Mouse (Mus musculus): ENCODE results near the gene Traf3ip3. TPM values are rescaled to one million over a fixed set of nuclear protein-coding genes. Genes with fewer than 3 reads are reported as not detected.

Gene Traf3ip3
- total RNA-seq, 4 experiments from 2014 or later = 1.4 to 6.0 (median 2.1) TPM

DNA sequence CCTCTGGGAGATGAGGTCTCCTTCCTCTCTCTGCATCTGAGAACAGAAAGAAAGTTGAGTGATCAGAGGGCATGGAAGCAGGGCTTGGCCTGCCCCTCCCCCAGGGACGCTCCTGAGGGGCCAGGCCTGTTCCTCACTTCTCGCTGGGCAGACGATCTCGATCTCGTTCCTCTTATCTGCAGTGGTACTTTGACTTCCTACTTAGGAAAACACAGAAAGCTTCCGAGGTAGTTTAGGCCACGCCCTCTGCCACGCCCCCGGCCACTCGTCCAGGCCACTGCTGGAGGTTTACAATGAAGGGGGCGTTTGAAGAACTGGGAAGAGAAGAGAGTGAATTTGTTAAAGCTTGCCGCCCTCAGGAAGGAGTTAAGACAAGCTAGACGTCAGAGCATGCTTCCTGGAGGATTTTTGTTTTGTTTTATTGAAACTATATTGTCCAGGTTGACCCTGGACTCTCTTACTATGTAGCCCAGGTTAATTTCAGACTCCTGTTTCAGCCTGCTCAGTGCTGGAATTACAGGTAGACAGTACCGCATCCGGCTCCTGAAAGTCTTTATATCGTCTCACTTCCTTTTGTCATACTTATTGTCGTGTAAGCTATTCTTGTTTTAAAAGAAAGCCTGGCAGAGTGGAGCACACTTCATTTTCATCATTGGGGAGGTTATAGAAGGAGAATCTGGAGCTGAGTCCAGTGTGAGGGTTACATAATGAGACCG is 41.0 kb downstream of the Traf3ip3 start:
- no peak for DNase-seq (ENCODE audit: low spot score in 2 of 2)

DNA sequence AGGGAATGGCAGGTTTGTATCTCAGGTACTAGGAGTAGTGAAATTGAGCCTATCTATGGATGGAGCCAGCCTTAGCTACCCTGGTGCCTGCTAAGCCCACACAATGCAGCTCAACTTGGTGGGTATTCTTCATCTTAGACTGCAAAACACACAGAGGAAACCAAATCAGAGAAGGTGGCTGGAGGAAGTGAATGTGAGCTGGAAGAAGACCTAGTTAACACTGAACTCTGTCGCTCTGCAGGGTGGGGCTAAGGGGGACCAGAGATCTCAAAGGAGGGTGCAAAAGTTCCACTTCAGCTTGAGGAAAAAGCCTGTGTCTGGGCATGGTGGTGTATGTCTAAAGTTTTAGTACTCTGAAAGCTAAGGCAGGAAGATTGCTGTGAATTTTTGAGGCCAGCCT is 41.9 kb downstream of the Traf3ip3 start:
- no peak for DNase-seq (ENCODE audit: low spot score in 2 of 2)

DNA sequence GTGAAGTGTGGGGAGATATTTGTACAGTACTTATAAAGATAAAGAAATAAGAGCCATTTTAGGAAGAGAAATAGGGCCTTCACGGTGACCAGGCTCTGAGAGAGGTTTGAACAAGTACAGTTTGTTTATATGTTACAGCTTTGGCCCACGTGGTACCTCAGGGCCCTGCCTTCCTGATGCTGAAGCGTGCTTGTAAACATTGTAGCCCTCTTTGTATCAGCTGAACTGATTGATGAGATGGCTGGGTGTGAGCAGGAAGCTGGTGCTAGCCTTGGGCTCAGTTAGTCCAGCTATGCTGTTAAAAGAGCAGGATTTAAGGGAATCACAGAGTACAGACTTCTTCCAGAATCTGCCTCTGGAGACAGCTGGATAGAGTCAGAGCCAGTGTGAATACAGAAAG is 42.3 kb downstream of the Traf3ip3 start:
- DNase-seq (ENCODE audit: low spot score in 2 of 2) = no peak

DNA sequence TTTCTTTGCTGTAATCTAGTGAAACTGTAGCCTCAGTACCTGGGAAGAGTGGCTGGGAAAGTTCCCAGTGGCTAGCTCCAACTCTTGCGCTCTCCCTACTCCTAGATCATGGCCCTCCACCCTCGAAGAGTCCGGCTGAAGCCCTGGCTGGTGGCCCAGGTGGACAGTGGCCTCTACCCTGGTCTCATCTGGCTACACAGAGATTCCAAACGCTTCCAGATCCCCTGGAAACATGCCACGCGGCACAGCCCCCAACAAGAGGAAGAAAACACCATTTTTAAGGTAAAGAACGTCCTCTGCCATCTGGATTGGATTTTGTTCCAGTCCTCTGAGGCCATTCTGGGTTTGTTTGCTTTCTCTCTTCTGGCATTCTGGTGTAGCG is 44.4 kb downstream of the Traf3ip3 start:
- DNase-seq (ENCODE audit: low spot score in 2 of 2) = no peak

DNA sequence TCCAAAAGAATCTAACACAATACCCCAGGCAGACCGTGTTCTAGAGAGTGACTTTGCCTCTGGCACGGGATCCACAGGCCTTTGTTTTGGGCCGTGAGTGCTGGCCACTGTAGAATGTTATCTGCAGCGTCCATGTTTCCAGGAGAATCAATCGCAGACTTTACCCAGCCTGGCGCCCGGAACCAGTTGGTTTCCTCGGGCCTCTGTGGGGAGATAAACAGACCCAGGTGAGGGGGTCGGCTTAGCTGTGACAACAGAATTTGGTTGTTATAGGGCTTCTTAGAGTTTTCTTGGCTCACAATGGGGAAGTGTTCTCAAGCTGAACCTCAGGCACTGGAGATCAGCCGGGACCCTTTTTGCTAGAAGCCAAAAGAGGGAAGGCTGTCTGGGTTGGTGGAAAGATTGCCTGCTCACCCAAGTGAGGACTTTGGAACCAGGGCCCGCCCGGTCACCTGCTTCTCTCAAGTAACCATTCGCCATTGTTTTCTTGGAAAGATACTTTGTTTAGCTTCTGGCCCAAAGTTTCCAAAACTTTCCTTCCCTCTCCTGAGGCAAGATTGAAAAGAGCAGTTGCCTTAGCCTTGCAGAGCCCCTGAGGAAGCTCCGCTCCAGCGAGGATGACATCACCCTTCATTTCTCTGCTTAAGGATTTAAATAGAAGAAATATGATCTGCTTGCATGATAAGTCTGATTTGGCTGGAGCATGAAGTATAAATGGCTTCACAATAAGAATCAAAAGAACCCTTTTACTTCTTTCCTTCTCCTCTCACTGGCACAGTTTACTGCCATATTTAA is 45.0 kb downstream of the Traf3ip3 start:
- DNase-seq (ENCODE audit: low spot score in 2 of 2) = no peak

DNA sequence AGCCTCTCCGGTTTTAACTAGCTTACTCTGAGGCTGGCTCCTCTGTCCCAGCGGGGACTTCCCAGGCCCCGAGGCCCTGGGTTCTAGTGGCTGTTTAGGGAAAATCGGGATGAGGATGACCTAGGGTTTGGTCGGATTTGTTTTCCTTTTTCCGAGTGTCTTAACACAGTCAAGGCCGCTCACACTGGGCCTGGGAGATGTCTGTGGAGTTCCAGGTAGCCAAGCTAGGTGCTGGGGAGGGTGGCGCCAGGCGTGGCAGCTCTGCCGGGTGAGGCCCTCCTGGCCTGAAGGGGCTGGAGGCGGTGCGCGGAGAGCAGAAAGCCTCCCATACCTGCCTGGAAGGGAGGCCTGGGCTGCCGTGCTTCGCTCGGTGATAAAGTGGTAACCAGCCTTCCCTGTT is 47.9 kb downstream of the Traf3ip3 start:
- no peak for DNase-seq (ENCODE audit: low spot score in 2 of 2)

DNA sequence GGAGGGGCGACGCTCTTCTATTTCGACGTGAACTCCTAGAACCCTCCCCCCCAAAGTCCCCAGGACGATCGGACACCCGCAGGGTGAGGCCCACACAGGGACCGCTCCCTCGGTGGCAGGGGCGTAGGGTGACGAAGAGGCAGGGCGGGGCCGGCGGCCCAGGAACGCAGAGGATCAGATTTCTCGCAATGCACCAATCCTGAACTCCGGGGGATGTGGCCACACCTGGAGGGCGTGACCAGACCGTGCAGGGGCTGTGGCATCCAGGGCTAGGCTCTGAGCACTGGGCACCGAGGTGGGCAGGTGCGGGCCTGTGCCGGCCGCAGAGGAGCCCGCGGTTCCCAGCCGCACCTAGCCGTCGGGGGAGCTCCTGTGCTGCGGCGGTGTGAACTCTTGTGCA is 48.6 kb downstream of the Traf3ip3 start, which contains the start of gene Irf6:
Gene Irf6 (plus strand): TSS at position 240 of the 400 bp plus-strand sequence.
- no peak for DNase-seq (ENCODE audit: low spot score in 2 of 2)

DNA sequence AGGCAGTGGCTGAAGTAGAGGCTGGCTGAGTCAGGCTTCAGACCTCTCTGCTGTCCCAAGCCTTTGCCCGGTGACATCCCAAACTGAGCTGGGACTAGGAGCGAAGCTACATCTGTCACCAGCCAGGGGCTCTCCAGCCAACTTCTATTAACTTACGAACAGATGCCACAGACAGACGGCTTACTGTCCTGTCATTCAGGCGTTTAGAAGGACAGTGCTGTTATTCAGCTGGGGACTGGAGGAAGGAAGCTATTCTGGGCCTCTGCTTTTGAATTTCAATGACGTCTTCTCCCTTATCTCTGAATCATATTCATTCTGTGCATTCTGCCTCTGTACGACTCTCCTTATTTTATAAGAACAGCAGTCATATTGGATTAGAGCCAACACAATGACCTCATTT is 50.4 kb downstream of the Traf3ip3 start:
- DNase-seq (ENCODE audit: low spot score in 2 of 2) = no peak

DNA sequence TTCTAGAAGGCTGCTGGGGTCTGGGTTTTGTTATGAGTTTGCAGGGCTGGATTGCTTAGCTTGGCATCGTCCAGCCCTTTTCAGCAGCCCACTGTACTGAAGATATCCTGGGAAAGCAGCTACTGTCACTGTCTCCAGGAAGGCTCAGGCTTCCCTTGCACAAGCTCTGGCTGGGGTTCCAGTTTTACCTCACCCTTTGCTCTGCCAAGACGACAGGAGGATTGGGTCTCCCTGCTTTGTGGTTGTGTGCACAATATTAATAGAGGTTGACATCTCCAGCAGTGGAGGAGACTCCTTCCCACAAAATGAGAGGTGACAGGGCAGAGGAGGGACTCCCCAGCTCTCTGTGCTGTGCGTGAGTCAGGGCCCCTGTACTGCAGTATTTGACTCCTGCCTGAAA is 52.3 kb downstream of the Traf3ip3 start:
- no peak for DNase-seq (ENCODE audit: low spot score in 2 of 2)

DNA sequence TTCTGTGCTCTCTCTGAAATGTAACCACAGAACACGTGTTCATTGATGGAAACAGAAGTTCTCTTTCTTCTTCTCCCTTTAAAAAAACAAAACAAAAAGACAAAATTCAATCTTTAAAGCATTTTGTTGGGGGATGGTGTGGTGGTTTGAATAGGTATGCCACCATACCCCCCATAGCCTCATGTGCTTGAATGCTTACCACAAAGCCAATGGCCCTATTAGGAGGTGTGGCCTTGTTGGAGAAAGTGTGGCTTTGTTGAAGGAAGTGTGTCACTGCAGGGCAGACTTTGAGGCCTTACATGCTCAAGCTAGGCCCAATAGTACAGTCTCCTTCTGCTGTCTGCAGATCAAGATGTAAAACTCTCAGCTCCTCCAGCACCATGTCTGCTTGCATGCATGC is 55.1 kb downstream of the Traf3ip3 start:
- no peak for DNase-seq (ENCODE audit: low spot score in 2 of 2)

DNA sequence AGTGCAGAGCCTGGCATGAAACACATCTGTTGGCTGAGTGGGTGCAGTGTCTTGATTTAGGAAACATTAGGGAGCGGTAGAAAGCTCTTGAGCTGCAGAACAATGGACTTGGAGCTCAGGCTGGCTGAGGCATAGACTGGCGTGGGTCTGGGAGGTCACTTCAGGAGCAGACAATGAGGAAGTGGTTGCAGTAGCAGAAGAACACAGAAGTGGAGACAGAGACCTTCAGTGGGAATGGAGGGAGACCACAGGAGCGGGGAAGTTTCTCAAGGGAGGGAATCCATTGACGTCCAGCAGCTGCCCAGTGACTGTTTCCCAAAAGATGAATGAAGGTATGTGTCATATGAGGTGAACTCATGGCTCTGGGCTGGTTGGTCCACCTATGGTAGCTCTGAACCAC is 56.4 kb downstream of the Traf3ip3 start:
- DNase-seq (ENCODE audit: low spot score in 2 of 2) = no peak

DNA sequence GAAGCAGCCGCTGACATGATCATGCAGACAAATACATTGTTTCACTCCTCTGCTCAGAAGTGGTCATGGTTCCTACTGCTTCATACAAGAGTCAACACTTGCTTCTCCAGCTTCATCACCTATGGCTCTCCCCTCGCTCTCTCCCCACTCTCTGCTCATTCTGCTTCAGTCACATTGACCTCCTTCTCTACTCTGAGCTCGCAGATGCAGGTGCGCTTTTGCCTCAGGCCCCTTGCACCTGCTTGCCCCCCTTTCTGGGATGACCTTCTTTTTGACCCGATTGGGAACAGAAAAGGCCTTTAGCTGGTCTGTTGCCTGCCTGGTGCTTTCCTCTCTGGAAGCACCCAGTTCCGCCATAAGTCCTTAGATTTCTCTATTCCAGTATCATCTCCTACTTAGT is 57.0 kb downstream of the Traf3ip3 start:
- DNase-seq (ENCODE audit: low spot score in 2 of 2) = no peak

DNA sequence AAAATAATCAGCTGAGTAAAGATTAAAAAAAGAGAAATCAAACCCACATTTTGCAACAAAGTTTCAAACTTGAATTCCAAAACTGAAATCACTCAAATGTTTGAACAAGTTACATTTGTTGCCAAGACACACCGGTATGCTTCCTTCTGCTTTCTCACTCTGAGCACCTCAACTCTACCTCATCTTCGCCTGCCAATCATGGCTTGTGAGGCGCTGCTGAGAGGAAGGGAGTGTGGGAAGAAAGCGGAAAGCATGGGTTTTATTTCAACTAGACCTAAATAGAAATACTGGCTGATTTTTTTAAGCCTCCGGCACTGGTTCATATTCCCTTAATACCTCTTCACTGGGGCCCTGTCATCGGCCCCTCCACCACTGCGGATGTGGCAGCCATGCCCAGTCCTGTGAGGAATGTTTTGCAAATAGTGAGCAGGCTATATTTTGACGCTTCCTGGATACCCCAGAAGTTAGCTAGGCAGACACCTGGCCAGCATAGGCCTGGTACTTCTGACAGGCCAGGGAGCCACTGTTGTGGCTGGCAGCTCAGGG is 58.9 kb downstream of the Traf3ip3 start:
- no peak for DNase-seq (ENCODE audit: low spot score in 2 of 2)

DNA sequence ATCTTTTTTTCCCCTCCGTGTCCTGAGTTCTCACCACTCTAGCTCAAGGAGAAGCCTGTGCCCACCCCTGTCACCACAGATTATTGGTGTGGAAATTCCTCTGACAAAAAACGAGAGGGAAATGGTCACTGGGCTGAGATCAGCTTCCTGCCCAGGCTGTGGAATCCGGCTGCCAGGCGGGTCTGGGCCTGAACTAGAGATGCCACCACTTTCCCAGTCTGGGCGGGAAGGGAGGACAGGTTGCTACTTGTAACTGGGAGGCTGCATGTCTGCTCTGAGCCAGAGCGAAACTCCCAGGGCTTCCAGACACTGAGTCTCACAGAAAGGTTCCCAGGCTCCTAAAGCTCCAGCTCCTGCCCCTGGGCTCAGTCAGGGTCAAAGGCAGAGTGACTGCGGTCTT is 60.4 kb downstream of the Traf3ip3 start:
- DNase-seq (ENCODE audit: low spot score in 2 of 2) = no peak

DNA sequence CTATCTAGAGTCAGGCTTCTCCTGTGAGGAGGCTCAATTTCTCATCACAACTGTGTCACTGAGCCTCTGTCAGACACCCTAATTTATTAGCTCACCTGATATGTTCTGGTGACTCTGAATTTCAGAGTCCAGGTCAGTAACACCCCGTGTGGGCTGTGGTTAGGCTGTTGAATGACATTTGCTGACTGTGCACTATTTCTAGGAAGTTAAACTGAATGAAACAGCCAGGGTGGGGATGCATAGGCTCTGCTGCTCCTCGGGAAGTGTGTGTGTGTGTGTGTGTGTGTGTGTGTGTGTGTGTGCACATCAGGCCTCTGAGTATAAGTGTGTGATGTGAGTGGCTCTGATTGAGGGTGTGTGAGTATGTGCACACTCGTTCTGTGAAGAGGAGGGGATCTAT is 62.8 kb downstream of the Traf3ip3 start:
- no peak for DNase-seq (ENCODE audit: low spot score in 2 of 2)

DNA sequence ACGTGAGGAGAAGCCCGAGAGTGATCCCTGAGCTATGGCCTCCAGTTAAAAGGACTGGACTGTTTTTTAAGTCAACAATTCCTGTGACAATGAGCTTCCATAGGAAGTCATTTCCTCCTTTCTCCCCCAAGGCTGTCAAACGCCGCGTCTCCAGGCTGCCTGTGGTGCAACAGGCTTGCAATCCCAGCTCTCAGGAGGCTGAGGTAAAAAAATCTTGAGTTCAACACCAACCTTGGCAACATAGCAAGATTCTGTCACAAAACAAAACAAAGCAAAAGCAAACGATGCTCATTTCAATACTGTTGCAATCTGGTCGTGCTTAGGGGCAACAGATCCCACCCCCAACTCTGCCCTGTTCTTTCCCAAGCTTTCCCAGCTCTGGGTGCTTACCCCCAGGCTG is 63.4 kb downstream of the Traf3ip3 start:
- DNase-seq (ENCODE audit: low spot score in 2 of 2) = no peak

DNA sequence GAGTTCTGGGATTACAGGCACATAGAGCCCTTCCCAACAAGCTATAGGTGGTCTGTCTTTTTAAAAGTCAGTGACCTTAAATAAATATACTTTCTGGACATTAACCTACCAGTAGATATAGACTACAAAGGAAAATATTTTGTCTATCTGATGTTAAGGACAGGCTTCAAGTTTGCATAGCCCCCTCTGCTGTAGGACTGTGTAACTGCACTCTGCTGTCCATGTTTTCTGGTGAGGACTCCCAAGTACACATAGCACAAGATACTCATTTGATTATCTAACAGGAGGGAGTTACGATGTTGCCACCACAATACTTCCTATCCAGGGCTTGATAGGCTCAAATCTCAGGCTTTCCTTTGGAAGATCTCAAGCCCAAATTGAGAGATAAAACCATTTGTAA is 67.8 kb downstream of the Traf3ip3 start:
- DNase-seq (ENCODE audit: low spot score in 2 of 2) = no peak

DNA sequence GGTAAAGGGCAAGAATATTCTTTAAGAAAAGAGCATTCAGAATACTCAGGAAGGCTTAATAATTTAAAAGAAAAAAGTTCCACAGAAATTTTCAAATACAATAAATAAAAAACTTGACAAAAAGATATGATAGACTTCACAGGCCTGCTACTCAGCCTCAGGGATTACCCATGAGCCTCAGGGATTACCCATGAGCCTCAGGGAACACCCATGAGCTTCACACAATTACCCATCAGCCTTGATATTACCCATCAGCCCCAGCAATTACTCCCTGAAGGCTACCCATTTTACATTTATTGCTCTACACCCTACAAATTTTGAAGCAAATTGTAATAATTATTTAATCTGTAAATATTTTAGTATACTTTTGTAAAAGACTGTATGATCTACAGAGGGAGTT is 69.1 kb downstream of the Traf3ip3 start:
- DNase-seq (ENCODE audit: low spot score in 2 of 2) = no peak

DNA sequence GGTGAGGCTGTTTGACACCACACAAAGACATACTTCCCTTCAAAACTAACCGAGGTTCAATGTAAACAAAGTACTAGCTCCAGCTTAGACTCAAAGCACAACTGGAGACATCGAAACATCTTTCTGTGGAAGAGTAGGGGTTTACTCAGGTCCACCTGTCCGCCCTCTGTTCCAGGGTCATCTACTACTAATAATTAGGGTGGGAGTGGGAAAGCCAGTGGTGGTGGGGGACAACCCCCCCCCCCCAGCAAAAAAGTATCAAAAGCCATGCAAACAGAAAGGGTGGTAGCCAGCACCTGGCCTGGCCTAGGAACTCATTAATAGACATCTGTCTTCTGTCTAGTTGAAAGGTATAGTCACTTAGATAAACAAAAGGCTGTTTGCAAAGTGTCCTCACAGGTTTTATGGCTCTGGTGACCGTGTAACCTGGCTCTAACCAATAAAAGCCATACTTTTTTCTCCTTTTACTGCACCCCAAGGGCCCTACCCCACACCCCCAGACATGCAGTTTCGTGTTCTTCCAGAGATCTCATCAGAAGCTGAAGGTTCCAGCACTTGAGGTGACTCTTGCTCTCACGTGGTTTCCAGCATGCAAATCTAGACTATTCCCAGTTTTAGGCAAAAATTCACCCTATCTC is 70.1 kb downstream of the Traf3ip3 start:
- DNase-seq (ENCODE audit: low spot score in 2 of 2) = no peak

DNA sequence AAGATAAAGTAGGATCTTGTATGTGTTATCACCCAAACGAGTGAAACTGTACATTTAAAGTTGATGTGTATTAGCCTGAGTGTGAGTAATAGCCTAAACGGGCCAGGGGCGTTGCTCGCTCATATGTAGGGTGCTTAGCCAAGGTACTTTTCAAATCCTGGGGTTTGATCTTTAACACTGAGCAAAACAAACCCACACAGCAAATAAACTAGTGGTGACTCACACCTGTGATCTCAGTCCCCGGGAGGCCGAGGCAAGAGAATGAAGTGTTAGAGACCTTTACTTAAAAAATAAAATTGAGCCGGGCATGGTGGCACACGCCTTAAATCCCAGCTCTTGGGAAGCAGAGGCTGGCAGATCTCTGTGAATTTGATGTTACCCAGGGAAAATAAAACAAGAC is 70.7 kb downstream of the Traf3ip3 start:
- no peak for DNase-seq (ENCODE audit: low spot score in 2 of 2)

DNA sequence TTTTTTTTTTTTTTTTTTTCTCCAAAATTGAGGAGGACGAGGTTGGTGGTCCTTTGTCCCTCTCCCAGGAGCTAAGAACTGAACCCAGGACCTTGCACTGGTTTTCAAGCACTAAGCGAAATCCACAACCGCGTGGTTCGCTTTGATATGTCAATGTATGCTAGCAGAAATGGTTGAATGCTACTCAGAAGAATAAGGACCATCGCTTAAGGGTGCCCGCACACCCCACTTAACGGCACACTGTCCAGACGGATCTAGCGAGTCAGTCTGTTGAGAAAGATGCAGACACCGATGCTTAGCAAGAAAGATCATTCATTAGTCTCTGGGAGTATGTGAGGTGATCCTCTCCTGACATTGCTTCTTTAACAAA is 71.1 kb downstream of the Traf3ip3 start:
- DNase-seq (ENCODE audit: low spot score in 2 of 2) = peak in 1 of 2 experiments; percentile 25

DNA sequence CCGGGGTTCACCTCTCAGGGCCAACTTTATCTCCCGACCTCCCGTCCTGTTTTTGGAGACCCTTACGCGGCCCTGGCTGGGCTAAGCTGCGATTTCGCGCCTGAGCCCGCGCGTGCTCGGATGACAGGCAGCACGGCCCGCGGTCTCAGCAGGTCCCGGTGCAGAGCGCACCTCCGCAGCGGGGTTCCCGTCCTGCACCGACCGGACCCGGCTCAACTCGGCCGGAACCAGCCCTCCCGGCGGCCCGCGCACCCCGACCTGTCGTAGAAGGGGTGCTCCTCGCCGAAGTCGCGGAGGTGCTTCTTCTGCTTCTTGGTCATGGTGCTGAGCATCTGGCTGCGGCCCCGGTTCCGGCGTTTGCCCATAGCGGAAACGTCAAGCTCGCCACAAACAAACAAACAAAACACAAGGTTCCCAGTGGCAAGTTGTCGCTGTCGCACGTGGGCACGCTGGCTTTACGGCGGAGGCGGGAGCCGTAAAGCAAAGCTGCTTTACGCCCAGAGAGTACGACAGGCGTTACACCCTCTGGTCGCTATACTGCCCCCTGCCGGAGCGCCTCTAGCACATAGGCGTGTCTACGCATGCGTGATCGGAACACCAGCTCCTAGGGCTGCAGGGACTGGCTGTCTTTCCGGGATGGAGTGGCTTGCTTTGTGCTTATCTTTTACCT is 71.6 kb downstream of the Traf3ip3 start, which contains the start of gene Diexf:
Gene Diexf (minus strand): TSS at position 487 of the 670 bp plus-strand sequence.
- DNase-seq (ENCODE audit: low spot score in 2 of 2) = peak; percentile 90 to 94
